Mouse (Mus musculus) kidney, embryonic 14.5 days (tissue): Measurements from ENCODE around the gene 1110032A03Rik. TPM values are rescaled to one million over a fixed set of nuclear protein-coding genes. Genes with fewer than 3 reads are reported as not detected.

Experiments used
- ATAC-seq: fragments of 200-750 bp; cut with Nextera tagmentation; 2 replicates; pipeline ENCODE4 v1.8.0; 2017; ENCODE audit warnings: moderate number of reproducible peaks, mild to moderate bottlenecking, moderate TSS enrichment, moderate library complexity; ENCODE audit not compliant: low FRiP score, low TSS enrichment
- H3K27ac ChIP-seq: fragments of 300-500 bp; sonication (generic); 2 replicates; pipeline ENCODE4 v1.5.1; 2014; ENCODE audit warnings: low read depth, mild to moderate bottlenecking, low read length, moderate library complexity, mixed read lengths
- H3K27me3 ChIP-seq: fragments of 300-500 bp; sonication (generic); 2 replicates; pipeline ENCODE4 v1.6.1; 2014; ENCODE audit warnings: mild to moderate bottlenecking, low read length; ENCODE audit not compliant: control insufficient read depth, insufficient read depth
- H3K36me3 ChIP-seq: fragments of 300-500 bp; sonication (generic); 2 replicates; pipeline ENCODE4 v1.6.1; 2014; ENCODE audit warnings: low read length, mixed read lengths; ENCODE audit not compliant: control insufficient read depth, insufficient read depth
- H3K4me1 ChIP-seq: fragments of 300-500 bp; sonication (generic); 2 replicates; pipeline ENCODE4 v1.6.1; 2014; ENCODE audit warnings: low read length, mixed read lengths; ENCODE audit not compliant: control insufficient read depth, insufficient read depth
- H3K4me2 ChIP-seq: fragments of 300-500 bp; sonication (generic); replicated peaks from 2 replicates; pipeline ENCODE4 v1.6.1; 2014; ENCODE audit warnings: low read depth, mild to moderate bottlenecking, low read length
- H3K4me3 ChIP-seq: fragments of 300-500 bp; sonication (generic); 2 replicates; pipeline ENCODE4 v1.5.1; 2014; ENCODE audit warnings: mild to moderate bottlenecking, low read length
- H3K9ac ChIP-seq: fragments of 300-500 bp; sonication (generic); 2 replicates; pipeline ENCODE4 v1.6.1; 2014; ENCODE audit warnings: low read depth, mild to moderate bottlenecking, low read length, moderate library complexity
- H3K9me3 ChIP-seq: fragments of 300-500 bp; sonication (generic); 2 replicates; pipeline ENCODE4 v1.6.1; 2016; ENCODE audit warnings: low read length; ENCODE audit not compliant: control insufficient read depth
- WGBS: fragments of 180-500 bp; shearing (Covaris S2); extraction: QIAGEN DNeasy Blood & Tissue Kit; methylation state at CpG from one replicate; pipeline ENCODE4 v1.1.7; 2014; 5-methylcytosine and 5-hydroxymethylcytosine counted together
- polyA plus RNA-seq: library from polyadenylated mRNA; unstranded; fragments of >200 nt; fragmentation: Nextera tagmentation; extraction: Ambion mirVana; gene quantifications from 2 replicates; pipeline ENCODE4 v1.2.1, GENCODE M21; 2014

Gene 1110032A03Rik
- polyA plus RNA-seq, result 35.7 and 37.8 TPM in 2 replicates

- under 1% methylated on average over 34 of the region's 51 CpGs for WGBS
- H3K4me3 ChIP-seq, result peak within 1 kb of the TSS; percentile 92
- peak; percentile 87 for ATAC-seq
- peaks cover 22% of the 10 kb centered on the region for H3K36me3 ChIP-seq
- H3K27ac ChIP-seq, result peak within 1 kb of the TSS; percentile 83; the same call in 1 of the 2 replicates
- peak within 1 kb of the TSS; percentile 87 for H3K4me2 ChIP-seq
- 0 out of 2 replicates have a peak, but pooled peaks cover 3% of the 10 kb centered on the region for H3K4me1 ChIP-seq
- no peaks in the 10 kb centered on the region for H3K9me3 ChIP-seq
- H3K9ac ChIP-seq, result peak within 1 kb of the TSS; percentile 91
- H3K27me3 ChIP-seq, result no peaks in the 10 kb centered on the region
Observed at GRCm38 (mm10) chr9:50774991-50775612, at the start of gene 1110032A03Rik, which contains the start of gene Alg9. Gene 1110032A03Rik (minus strand): TSS chr9:50775520. Gene Alg9 (plus strand): TSS chr9:50775019.

GRCm38 (mm10) chr9:50823779-50824453 lies 48.6 kb upstream of the 1110032A03Rik start:
- Histone ChIP-seq H3K36me3 (peaks cover 26% of the 10 kb centered on the region; the same call in 1 of the 2 replicates), H3K27ac (no peak overlapping the region), H3K27me3 (no peaks in the 10 kb centered on the region), H3K4me2 (no peak overlapping the region), H3K9ac (no peak overlapping the region), H3K4me1 (no peaks in the 10 kb centered on the region), H3K4me3 (no peak overlapping the region), H3K9me3 (no peaks in the 10 kb centered on the region)
- WGBS, result 89% methylated on average over 11 of the region's 11 CpGs
- no peak for ATAC-seq

GRCm38 (mm10) chr9:50822216-50822615 lies 46.9 kb upstream of the 1110032A03Rik start:
- no peaks in the 10 kb centered on the region for H3K4me1 ChIP-seq
- no peaks in the 10 kb centered on the region for H3K27me3 ChIP-seq
- 96% methylated on average over 5 of the region's 5 CpGs for WGBS
- no peak overlapping the region for H3K4me3 ChIP-seq
- H3K9me3 ChIP-seq, result no peaks in the 10 kb centered on the region
- H3K27ac ChIP-seq, result no peak overlapping the region
- peaks cover 30% of the 10 kb centered on the region; the same call in 1 of the 2 replicates for H3K36me3 ChIP-seq
- ATAC-seq, result no peak
- H3K9ac ChIP-seq, result no peak overlapping the region
- no peak overlapping the region for H3K4me2 ChIP-seq

- H3K27ac ChIP-seq, result no peak overlapping the region
- ATAC-seq, result no peak
- H3K4me1 ChIP-seq, result no peaks in the 10 kb centered on the region
- no peaks in the 10 kb centered on the region for H3K27me3 ChIP-seq
- H3K4me2 ChIP-seq, result no peak overlapping the region
- WGBS, result 89% methylated on average over 6 of the region's 6 CpGs
- no peaks in the 10 kb centered on the region for H3K9me3 ChIP-seq
- H3K36me3 ChIP-seq, result peaks cover 30% of the 10 kb centered on the region; the same call in 1 of the 2 replicates
- H3K9ac ChIP-seq, result no peak overlapping the region
- no peak overlapping the region for H3K4me3 ChIP-seq
Observed at GRCm38 (mm10) chr9:50821651-50822050, 46.3 kb upstream of the 1110032A03Rik start.

GRCm38 (mm10) chr9:50819716-50820115 lies 44.4 kb upstream of the 1110032A03Rik start:
- WGBS, result 92% methylated on average over 6 of the region's 6 CpGs
- peaks cover 30% of the 10 kb centered on the region; the same call in 1 of the 2 replicates for H3K36me3 ChIP-seq
- no peaks in the 10 kb centered on the region for H3K27me3 ChIP-seq
- no peak for ATAC-seq
- no peaks in the 10 kb centered on the region for H3K9me3 ChIP-seq
- no peaks in the 10 kb centered on the region for H3K4me1 ChIP-seq
- no peak overlapping the region for H3K4me3 ChIP-seq
- no peak overlapping the region for H3K27ac ChIP-seq
- no peak overlapping the region for H3K4me2 ChIP-seq
- no peak overlapping the region for H3K9ac ChIP-seq

- no peak for ATAC-seq
- Histone ChIP-seq H3K27me3 (no peaks in the 10 kb centered on the region), H3K4me3 (no peak overlapping the region), H3K4me1 (no peaks in the 10 kb centered on the region), H3K9me3 (no peaks in the 10 kb centered on the region), H3K27ac (no peak overlapping the region), H3K4me2 (no peak overlapping the region), H3K9ac (no peak overlapping the region), H3K36me3 (peaks cover 34% of the 10 kb centered on the region; the same call in 1 of the 2 replicates)
- WGBS, result 94% methylated on average over 6 of the region's 6 CpGs
Observed at GRCm38 (mm10) chr9:50818050-50818449, 42.7 kb upstream of the 1110032A03Rik start.

- Histone ChIP-seq H3K36me3 (peaks cover 28% of the 10 kb centered on the region; the same call in 1 of the 2 replicates), H3K4me1 (no peaks in the 10 kb centered on the region), H3K9me3 (no peaks in the 10 kb centered on the region), H3K9ac (no peak overlapping the region), H3K4me3 (no peak overlapping the region), H3K27ac (no peak overlapping the region), H3K4me2 (no peak overlapping the region), H3K27me3 (no peaks in the 10 kb centered on the region)
- ATAC-seq, result no peak
- 95% methylated on average over 1 of the region's 1 CpGs for WGBS
Observed at GRCm38 (mm10) chr9:50816512-50816911, 41.2 kb upstream of the 1110032A03Rik start.

GRCm38 (mm10) chr9:50815666-50816065 lies 40.3 kb upstream of the 1110032A03Rik start:
- Histone ChIP-seq H3K27me3 (no peaks in the 10 kb centered on the region), H3K4me1 (no peaks in the 10 kb centered on the region), H3K4me2 (no peak overlapping the region), H3K36me3 (peaks cover 33% of the 10 kb centered on the region), H3K9me3 (no peaks in the 10 kb centered on the region), H3K4me3 (no peak overlapping the region), H3K27ac (no peak overlapping the region), H3K9ac (no peak overlapping the region)
- ATAC-seq, result no peak
- WGBS, result 97% methylated on average over 4 of the region's 4 CpGs

GRCm38 (mm10) chr9:50813796-50814195 lies 38.5 kb upstream of the 1110032A03Rik start:
- Histone ChIP-seq H3K9me3 (no peaks in the 10 kb centered on the region), H3K9ac (no peak overlapping the region), H3K36me3 (peaks cover 31% of the 10 kb centered on the region), H3K27me3 (no peaks in the 10 kb centered on the region), H3K27ac (no peak overlapping the region), H3K4me1 (no peaks in the 10 kb centered on the region), H3K4me3 (no peak overlapping the region), H3K4me2 (no peak overlapping the region)
- WGBS, result 92% methylated on average over 5 of the region's 5 CpGs
- no peak for ATAC-seq
